Mouse (Mus musculus): ENCODE measurements around the gene Zfp639. TPM values are rescaled to one million over a fixed set of nuclear protein-coding genes. Genes with fewer than 3 reads are reported as not detected.

Gene Zfp639
- polyA plus RNA-seq (2011; ENCODE audit: insufficient read length, low read depth, missing spikeins), result 60.1 and 62.1 TPM in 2 replicates

DNA sequence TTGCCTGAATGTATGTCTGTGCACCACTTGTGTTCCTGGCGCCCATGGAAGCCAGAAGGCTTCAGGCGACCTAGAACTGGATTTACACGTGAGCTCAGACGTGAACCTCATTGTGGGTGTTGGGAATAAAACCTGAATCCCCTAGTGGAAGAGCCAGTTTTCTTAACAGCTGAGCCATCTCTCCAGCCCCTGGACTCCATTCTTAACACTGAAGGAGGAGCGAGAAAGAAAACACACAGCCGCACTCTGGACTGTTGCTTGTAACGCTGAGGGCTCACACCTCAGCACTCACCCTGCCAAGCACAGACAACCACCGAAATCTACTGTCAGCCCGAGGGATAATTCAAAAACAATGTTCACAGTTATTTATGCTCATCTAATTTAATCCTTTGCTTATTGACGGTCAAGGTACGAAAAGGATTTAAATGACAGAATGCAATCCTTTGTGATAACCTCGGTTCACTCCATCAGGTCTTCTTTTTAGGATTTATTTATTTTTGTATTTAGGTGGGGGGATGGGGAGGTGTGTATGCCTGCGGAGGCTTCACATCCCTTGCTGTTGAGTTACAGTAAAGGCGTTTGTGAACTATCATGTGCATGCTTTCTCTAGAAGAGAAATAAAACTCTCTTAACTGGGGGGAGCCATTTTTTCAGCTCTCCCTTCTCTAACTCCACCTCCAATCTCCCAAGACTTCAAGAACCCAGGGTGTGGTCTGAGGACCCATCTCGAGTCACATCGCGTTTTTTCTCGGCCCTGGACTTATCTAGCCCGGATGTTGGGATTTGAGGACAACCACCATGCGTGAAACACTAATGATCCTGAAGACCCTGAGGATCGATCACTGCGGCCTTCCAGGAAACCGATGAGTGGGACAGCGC is at the start of gene Zfp639:
Zfp639 (plus strand) TSS at position 764 of the 879 bp plus-strand sequence.
- TF ChIP-seq POLR2A (IDR thresholded peaks at IDR 0.05; ENCODE audit: low read depth, low read length) (peak; percentile 38; the same call in 1 of the 2 replicates), CTCF (IDR thresholded peaks at IDR 0.05; ENCODE audit: borderline replicate concordance, insufficient read depth, low read length) (no peak)
- Histone ChIP-seq H3K27ac (ENCODE audit: insufficient read depth, low read length) (peak within 1 kb of the TSS; percentile 35), H3K4me1 (ENCODE audit: control insufficient read depth, insufficient read depth, low read length) (peaks cover 4% of the 10 kb centered on the region; the same call in 1 of the 2 replicates), H3K4me3 (ENCODE audit: insufficient read depth, low read length) (peak within 1 kb of the TSS; percentile 82)

- TF ChIP-seq POLR2A (IDR thresholded peaks at IDR 0.05; ENCODE audit: low read depth, low read length) (no peak), CTCF (IDR thresholded peaks at IDR 0.05; ENCODE audit: borderline replicate concordance, insufficient read depth, low read length) (no peak)
- Histone ChIP-seq H3K4me3 (ENCODE audit: insufficient read depth, low read length) (no peak overlapping the region), H3K27ac (ENCODE audit: insufficient read depth, low read length) (no peak overlapping the region), H3K4me1 (ENCODE audit: control insufficient read depth, insufficient read depth, low read length) (no peaks in the 10 kb centered on the region)
Measured at GRCm38 (mm10) chr3:32467321-32467720, 42.7 kb upstream of the Zfp639 start.

- TF ChIP-seq CTCF (IDR thresholded peaks at IDR 0.05; ENCODE audit: borderline replicate concordance, insufficient read depth, low read length) (no peak), POLR2A (IDR thresholded peaks at IDR 0.05; ENCODE audit: low read depth, low read length) (no peak)
- Histone ChIP-seq H3K27ac (ENCODE audit: insufficient read depth, low read length) (no peak overlapping the region), H3K4me3 (ENCODE audit: insufficient read depth, low read length) (no peak overlapping the region), H3K4me1 (ENCODE audit: control insufficient read depth, insufficient read depth, low read length) (no peaks in the 10 kb centered on the region)
Measured at GRCm38 (mm10) chr3:32468411-32468810, 41.6 kb upstream of the Zfp639 start.

GRCm38 (mm10) chr3:32470449-32470848 is 39.6 kb upstream of the Zfp639 start:
- TF ChIP-seq POLR2A (IDR thresholded peaks at IDR 0.05; ENCODE audit: low read depth, low read length), result no peak
- no peak for TF ChIP-seq CTCF (IDR thresholded peaks at IDR 0.05; ENCODE audit: borderline replicate concordance, insufficient read depth, low read length)
- Histone ChIP-seq H3K4me3 (ENCODE audit: insufficient read depth, low read length) (no peak overlapping the region), H3K4me1 (ENCODE audit: control insufficient read depth, insufficient read depth, low read length) (no peaks in the 10 kb centered on the region), H3K27ac (ENCODE audit: insufficient read depth, low read length) (no peak overlapping the region)

- H3K4me1 ChIP-seq (ENCODE audit: control insufficient read depth, insufficient read depth, low read length), result no peaks in the 10 kb centered on the region
- H3K27ac ChIP-seq (ENCODE audit: insufficient read depth, low read length), result no peak overlapping the region
- no peak for TF ChIP-seq CTCF (IDR thresholded peaks at IDR 0.05; ENCODE audit: borderline replicate concordance, insufficient read depth, low read length)
- no peak for TF ChIP-seq POLR2A (IDR thresholded peaks at IDR 0.05; ENCODE audit: low read depth, low read length)
- no peak overlapping the region for H3K4me3 ChIP-seq (ENCODE audit: insufficient read depth, low read length)
Measured at GRCm38 (mm10) chr3:32471098-32471497, 39.0 kb upstream of the Zfp639 start.

- Histone ChIP-seq H3K4me3 (ENCODE audit: insufficient read depth, low read length) (no peak overlapping the region), H3K4me1 (ENCODE audit: control insufficient read depth, insufficient read depth, low read length) (no peaks in the 10 kb centered on the region), H3K27ac (ENCODE audit: insufficient read depth, low read length) (no peak overlapping the region)
- TF ChIP-seq CTCF (IDR thresholded peaks at IDR 0.05; ENCODE audit: borderline replicate concordance, insufficient read depth, low read length) (no peak), POLR2A (IDR thresholded peaks at IDR 0.05; ENCODE audit: low read depth, low read length) (no peak)
Measured at GRCm38 (mm10) chr3:32472191-32472900, 37.7 kb upstream of the Zfp639 start.

- no peak overlapping the region for H3K27ac ChIP-seq (ENCODE audit: insufficient read depth, low read length)
- no peak for TF ChIP-seq CTCF (IDR thresholded peaks at IDR 0.05; ENCODE audit: borderline replicate concordance, insufficient read depth, low read length)
- TF ChIP-seq POLR2A (IDR thresholded peaks at IDR 0.05; ENCODE audit: low read depth, low read length), result no peak
- no peak overlapping the region for H3K4me3 ChIP-seq (ENCODE audit: insufficient read depth, low read length)
- H3K4me1 ChIP-seq (ENCODE audit: control insufficient read depth, insufficient read depth, low read length), result no peaks in the 10 kb centered on the region
Measured at GRCm38 (mm10) chr3:32473184-32473583, 36.9 kb upstream of the Zfp639 start.

DNA sequence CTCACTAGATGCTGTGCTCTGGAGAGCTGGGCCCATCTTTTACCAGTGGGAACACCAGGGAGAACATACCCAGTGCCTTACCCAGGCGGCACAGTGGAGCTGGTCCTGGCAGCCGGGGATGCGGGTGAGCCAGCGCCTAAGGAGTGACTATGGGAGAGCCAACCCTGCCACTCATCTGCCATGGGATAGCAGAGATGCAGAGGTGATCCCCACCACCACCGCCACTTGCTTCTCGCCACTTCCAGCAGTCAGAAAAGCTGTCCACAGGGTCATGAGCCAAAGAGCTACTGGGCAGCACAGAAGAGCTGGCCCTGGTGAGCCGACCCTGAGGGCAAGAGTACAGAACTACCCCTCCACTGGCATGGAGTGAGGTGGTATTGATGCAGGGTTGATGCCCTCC is 30.1 kb upstream of the Zfp639 start:
- Histone ChIP-seq H3K4me1 (ENCODE audit: control insufficient read depth, insufficient read depth, low read length) (peaks cover 11% of the 10 kb centered on the region), H3K27ac (ENCODE audit: insufficient read depth, low read length) (no peak overlapping the region), H3K4me3 (ENCODE audit: insufficient read depth, low read length) (no peak overlapping the region)
- TF ChIP-seq POLR2A (IDR thresholded peaks at IDR 0.05; ENCODE audit: low read depth, low read length), result no peak
- TF ChIP-seq CTCF (IDR thresholded peaks at IDR 0.05; ENCODE audit: borderline replicate concordance, insufficient read depth, low read length), result no peak

- Histone ChIP-seq H3K4me3 (ENCODE audit: insufficient read depth, low read length) (no peak overlapping the region), H3K4me1 (ENCODE audit: control insufficient read depth, insufficient read depth, low read length) (peaks cover 14% of the 10 kb centered on the region), H3K27ac (ENCODE audit: insufficient read depth, low read length) (no peak overlapping the region)
- TF ChIP-seq CTCF (IDR thresholded peaks at IDR 0.05; ENCODE audit: borderline replicate concordance, insufficient read depth, low read length) (no peak), POLR2A (IDR thresholded peaks at IDR 0.05; ENCODE audit: low read depth, low read length) (no peak)
Measured at GRCm38 (mm10) chr3:32483035-32483434, 27.0 kb upstream of the Zfp639 start.

Measured in embryonic fibroblast, embryonic 13.5 days (primary cell).